Mouse (Mus musculus): ENCODE data around the gene Tnn. TPM values are rescaled to one million over a fixed set of nuclear protein-coding genes. Genes with fewer than 3 reads are reported as not detected.
A peak's percentile ranks its signal among the peaks of the same experiment; 100 is the strongest.

The Tnn gene
- polyA plus RNA-seq (2016; fragmentation: Nextera tagmentation; extraction: Ambion mirVana): 0.05 and 0.50 TPM in 2 replicates

GRCm38 (mm10) chr1:160153480-160153879, at the start of gene Tnn:
Gene Tnn, minus strand, starts transcription at chr1:160153580.
- no peak within 1 kb of the TSS for H3K4me3 ChIP-seq
- H3K27ac ChIP-seq (replicated peaks): no peak within 1 kb of the TSS
- 71% methylated on average over 8 of the region's 8 CpGs for WGBS
- H3K4me1 ChIP-seq: peaks cover 10% of the 10 kb centered on the region
- H3K9me3 ChIP-seq: no peaks in the 10 kb centered on the region
- no peaks in the 10 kb centered on the region for H3K27me3 ChIP-seq (replicated peaks; ENCODE audit: low read depth, poor library complexity, severe bottlenecking)
- no peak for DNase-seq (ENCODE audit: low spot score)
- no peaks in the 10 kb centered on the region for H3K36me3 ChIP-seq (replicated peaks)

- DNase-seq (ENCODE audit: low spot score): no peak
- peak overlapping the region; percentile 90 for H3K4me3 ChIP-seq
- H3K9me3 ChIP-seq: no peaks in the 10 kb centered on the region
- WGBS: under 1% methylated on average over 13 of the region's 13 CpGs
- no peaks in the 10 kb centered on the region for H3K27me3 ChIP-seq (replicated peaks; ENCODE audit: low read depth, poor library complexity, severe bottlenecking)
- peaks cover 31% of the 10 kb centered on the region for H3K36me3 ChIP-seq (replicated peaks)
- H3K27ac ChIP-seq (replicated peaks): peak overlapping the region; percentile 90
- peaks cover 12% of the 10 kb centered on the region; the same call in 1 of the 2 replicates for H3K4me1 ChIP-seq
Measured at GRCm38 (mm10) chr1:160195337-160195663, 41.9 kb upstream of the Tnn start.

- H3K27ac ChIP-seq (replicated peaks): peak within 1 kb of the TSS; percentile 90
- peaks cover 12% of the 10 kb centered on the region; the same call in 1 of the 2 replicates for H3K4me1 ChIP-seq
- H3K36me3 ChIP-seq (replicated peaks): peaks cover 26% of the 10 kb centered on the region
- H3K27me3 ChIP-seq (replicated peaks; ENCODE audit: low read depth, poor library complexity, severe bottlenecking): no peaks in the 10 kb centered on the region
- peak; percentile 97 for DNase-seq (ENCODE audit: low spot score)
- H3K4me3 ChIP-seq: peak within 1 kb of the TSS; percentile 90
- 8% methylated on average over 31 of the region's 31 CpGs for WGBS
- no peaks in the 10 kb centered on the region for H3K9me3 ChIP-seq
Measured at GRCm38 (mm10) chr1:160194529-160195336, 41.4 kb upstream of the Tnn start, which contains the start of gene Mrps14. Gene Mrps14, plus strand, starts transcription at chr1:160195215.

- H3K9me3 ChIP-seq: no peaks in the 10 kb centered on the region
- H3K4me3 ChIP-seq: no peak overlapping the region
- 16% methylated on average over 5 of the region's 5 CpGs for WGBS
- no peaks in the 10 kb centered on the region for H3K36me3 ChIP-seq (replicated peaks)
- no peaks in the 10 kb centered on the region for H3K4me1 ChIP-seq
- DNase-seq (ENCODE audit: low spot score): peak; percentile 68
- no peaks in the 10 kb centered on the region for H3K27me3 ChIP-seq (replicated peaks; ENCODE audit: low read depth, poor library complexity, severe bottlenecking)
- H3K27ac ChIP-seq (replicated peaks): no peak overlapping the region
Measured at GRCm38 (mm10) chr1:160184506-160184905, 31.1 kb upstream of the Tnn start.

- no peak for DNase-seq (ENCODE audit: low spot score)
- H3K36me3 ChIP-seq (replicated peaks): no peaks in the 10 kb centered on the region
- no peaks in the 10 kb centered on the region for H3K27me3 ChIP-seq (replicated peaks; ENCODE audit: low read depth, poor library complexity, severe bottlenecking)
- H3K4me1 ChIP-seq: no peaks in the 10 kb centered on the region
- no peaks in the 10 kb centered on the region for H3K9me3 ChIP-seq
- no peak overlapping the region for H3K27ac ChIP-seq (replicated peaks)
- 83% methylated on average over 4 of the region's 4 CpGs for WGBS
- H3K4me3 ChIP-seq: no peak overlapping the region
Measured at GRCm38 (mm10) chr1:160181216-160181615, 27.8 kb upstream of the Tnn start.

GRCm38 (mm10) chr1:160176903-160177302, 23.5 kb upstream of the Tnn start:
- no peak overlapping the region for H3K4me3 ChIP-seq
- H3K27me3 ChIP-seq (replicated peaks; ENCODE audit: low read depth, poor library complexity, severe bottlenecking): no peaks in the 10 kb centered on the region
- WGBS: 80% methylated on average over 8 of the region's 8 CpGs
- 0 out of 2 replicates have a peak, but pooled peaks cover 11% of the 10 kb centered on the region for H3K4me1 ChIP-seq
- no peak overlapping the region for H3K27ac ChIP-seq (replicated peaks)
- no peaks in the 10 kb centered on the region for H3K9me3 ChIP-seq
- no peak for DNase-seq (ENCODE audit: low spot score)
- no peaks in the 10 kb centered on the region for H3K36me3 ChIP-seq (replicated peaks)

GRCm38 (mm10) chr1:160166600-160166999, 13.2 kb upstream of the Tnn start:
- H3K27ac ChIP-seq (replicated peaks): no peak overlapping the region
- no peaks in the 10 kb centered on the region for H3K9me3 ChIP-seq
- WGBS: 58% methylated on average over 4 of the region's 5 CpGs
- H3K4me1 ChIP-seq: no peaks in the 10 kb centered on the region
- no peak for DNase-seq (ENCODE audit: low spot score)
- no peak overlapping the region for H3K4me3 ChIP-seq
- no peaks in the 10 kb centered on the region for H3K27me3 ChIP-seq (replicated peaks; ENCODE audit: low read depth, poor library complexity, severe bottlenecking)
- no peaks in the 10 kb centered on the region for H3K36me3 ChIP-seq (replicated peaks)

GRCm38 (mm10) chr1:160158190-160158589, 4.8 kb upstream of the Tnn start:
- Histone ChIP-seq H3K27me3 (replicated peaks; ENCODE audit: low read depth, poor library complexity, severe bottlenecking) (no peaks in the 10 kb centered on the region), H3K27ac (replicated peaks) (no peak overlapping the region)
- 93% methylated on average over 2 of the region's 2 CpGs for WGBS

GRCm38 (mm10) chr1:160150726-160151125, 2.7 kb downstream of the Tnn start:
- no peaks in the 10 kb centered on the region for H3K36me3 ChIP-seq (replicated peaks)
- H3K27ac ChIP-seq (replicated peaks): no peak overlapping the region
- DNase-seq (ENCODE audit: low spot score): no peak
- H3K9me3 ChIP-seq: no peaks in the 10 kb centered on the region
- peaks cover 10% of the 10 kb centered on the region for H3K4me1 ChIP-seq
- H3K4me3 ChIP-seq: no peak overlapping the region
- WGBS: 84% methylated on average over 3 of the region's 3 CpGs
- no peaks in the 10 kb centered on the region for H3K27me3 ChIP-seq (replicated peaks; ENCODE audit: low read depth, poor library complexity, severe bottlenecking)

More at GRCm38 (mm10) chr1:160158190-160158589, 4.8 kb upstream of the Tnn start:
- H3K4me3 ChIP-seq: no peak overlapping the region
- no peaks in the 10 kb centered on the region for H3K9me3 ChIP-seq
- H3K36me3 ChIP-seq (replicated peaks): no peaks in the 10 kb centered on the region
- DNase-seq (ENCODE audit: low spot score): no peak
- H3K4me1 ChIP-seq: no peaks in the 10 kb centered on the region

GRCm38 (mm10) chr1:160149291-160149906, 4.0 kb downstream of the Tnn start:
- peaks cover 10% of the 10 kb centered on the region for H3K4me1 ChIP-seq
- no peak overlapping the region for H3K27ac ChIP-seq (replicated peaks)
- WGBS: 54% methylated on average over 11 of the region's 11 CpGs
- H3K9me3 ChIP-seq: no peaks in the 10 kb centered on the region
- no peaks in the 10 kb centered on the region for H3K27me3 ChIP-seq (replicated peaks; ENCODE audit: low read depth, poor library complexity, severe bottlenecking)
- no peaks in the 10 kb centered on the region for H3K36me3 ChIP-seq (replicated peaks)
- H3K4me3 ChIP-seq: no peak overlapping the region
- peak; percentile 17 for DNase-seq (ENCODE audit: low spot score)

- H3K27ac ChIP-seq (replicated peaks): no peak overlapping the region
Measured at GRCm38 (mm10) chr1:160147274-160147673, 6.1 kb downstream of the Tnn start.

GRCm38 (mm10) chr1:160145606-160146005, 7.8 kb downstream of the Tnn start:
- Histone ChIP-seq H3K36me3 (replicated peaks) (no peaks in the 10 kb centered on the region), H3K27ac (replicated peaks) (no peak overlapping the region), H3K4me3 (no peak overlapping the region), H3K9me3 (no peaks in the 10 kb centered on the region), H3K27me3 (replicated peaks; ENCODE audit: low read depth, poor library complexity, severe bottlenecking) (no peaks in the 10 kb centered on the region), H3K4me1 (peaks cover 10% of the 10 kb centered on the region)
- 84% methylated on average over 3 of the region's 3 CpGs for WGBS
- DNase-seq (ENCODE audit: low spot score): no peak

More at GRCm38 (mm10) chr1:160147274-160147673, 6.1 kb downstream of the Tnn start:
- H3K4me3 ChIP-seq: no peak overlapping the region
- peaks cover 10% of the 10 kb centered on the region for H3K4me1 ChIP-seq
- H3K9me3 ChIP-seq: no peaks in the 10 kb centered on the region
- H3K27me3 ChIP-seq (replicated peaks; ENCODE audit: low read depth, poor library complexity, severe bottlenecking): no peaks in the 10 kb centered on the region
- DNase-seq (ENCODE audit: low spot score): no peak
- WGBS: 88% methylated on average over 7 of the region's 7 CpGs
- no peaks in the 10 kb centered on the region for H3K36me3 ChIP-seq (replicated peaks)

- Histone ChIP-seq H3K36me3 (replicated peaks) (no peaks in the 10 kb centered on the region), H3K27me3 (replicated peaks; ENCODE audit: low read depth, poor library complexity, severe bottlenecking) (no peaks in the 10 kb centered on the region), H3K4me3 (no peak overlapping the region), H3K27ac (replicated peaks) (no peak overlapping the region), H3K9me3 (no peaks in the 10 kb centered on the region), H3K4me1 (peaks cover 5% of the 10 kb centered on the region)
- WGBS: 82% methylated on average over 7 of the region's 7 CpGs
- DNase-seq (ENCODE audit: low spot score): no peak
Measured at GRCm38 (mm10) chr1:160144343-160144742, 9.0 kb downstream of the Tnn start.
